Mouse (Mus musculus): ENCODE measurements around the gene P2ry14.
"Not testable (repeated sequence)": the region's sequence is repeated elsewhere in the genome, so short reads cannot be mapped to it uniquely, and the experiment has no call there.

P2ry14 gene

GRCm38 (mm10) chr3:59104462-59104861 is 49.0 kb downstream of the P2ry14 start:
- no peak for DNase-seq (ENCODE audit: low spot score)

- no peak for DNase-seq (ENCODE audit: low spot score)
Observed at GRCm38 (mm10) chr3:59102146-59102545, 51.3 kb downstream of the P2ry14 start.

- no peak for DNase-seq (ENCODE audit: low spot score)
Observed at GRCm38 (mm10) chr3:59101218-59101986, 52.0 kb downstream of the P2ry14 start, which contains the start of gene Gpr171. TSS of gene Gpr171 (minus strand) at chr3:59101821.

GRCm38 (mm10) chr3:59098540-59098939 is 54.9 kb downstream of the P2ry14 start:
- DNase-seq (ENCODE audit: low spot score): no peak

GRCm38 (mm10) chr3:59097421-59097820 is 56.0 kb downstream of the P2ry14 start:
- no peak for DNase-seq (ENCODE audit: low spot score)

GRCm38 (mm10) chr3:59092702-59093101 is 60.7 kb downstream of the P2ry14 start:
- DNase-seq (ENCODE audit: low spot score): no peak

- DNase-seq (ENCODE audit: low spot score): no peak
Observed at GRCm38 (mm10) chr3:59080919-59081318, 72.5 kb downstream of the P2ry14 start.

- no peak for DNase-seq (ENCODE audit: low spot score)
Observed at GRCm38 (mm10) chr3:59080293-59080916, 73.0 kb downstream of the P2ry14 start.

GRCm38 (mm10) chr3:59079327-59079726 is 74.1 kb downstream of the P2ry14 start:
- peak; percentile 64 for DNase-seq (ENCODE audit: low spot score)

GRCm38 (mm10) chr3:59078585-59078984 is 74.8 kb downstream of the P2ry14 start:
- DNase-seq (ENCODE audit: low spot score): no peak

GRCm38 (mm10) chr3:59077278-59077677 is 76.1 kb downstream of the P2ry14 start:
- DNase-seq (ENCODE audit: low spot score): no peak

- DNase-seq (ENCODE audit: low spot score): not testable (repeated sequence)
Observed at GRCm38 (mm10) chr3:59069071-59069470, 84.3 kb downstream of the P2ry14 start.

- DNase-seq (ENCODE audit: low spot score): no peak
Observed at GRCm38 (mm10) chr3:59066558-59067294, 86.7 kb downstream of the P2ry14 start.

- DNase-seq (ENCODE audit: low spot score): no peak
Observed at GRCm38 (mm10) chr3:59065937-59066336, 87.5 kb downstream of the P2ry14 start.
